Mouse (Mus musculus): Measurements from ENCODE around the gene Cort. TPM values are rescaled to one million over a fixed set of nuclear protein-coding genes. Genes with fewer than 3 reads are reported as not detected.
"Not testable (repeated sequence)": the region's sequence is repeated elsewhere in the genome, so short reads cannot be mapped to it uniquely, and the experiment has no call there.

Gene Cort
- total RNA-seq, 2 experiments from 2014 or later: 8.2 to 16.5 TPM

GRCm38 (mm10) chr4:149148084-149148483, 21.5 kb upstream of the Cort start:
- no peak for DNase-seq (ENCODE audit: low spot score in 2 of 2)

- DNase-seq (ENCODE audit: low spot score in 2 of 2): no peak
These were observed 21.0 kb upstream of the Cort start for GRCm38 (mm10) chr4:149147528-149147927.

DNA sequence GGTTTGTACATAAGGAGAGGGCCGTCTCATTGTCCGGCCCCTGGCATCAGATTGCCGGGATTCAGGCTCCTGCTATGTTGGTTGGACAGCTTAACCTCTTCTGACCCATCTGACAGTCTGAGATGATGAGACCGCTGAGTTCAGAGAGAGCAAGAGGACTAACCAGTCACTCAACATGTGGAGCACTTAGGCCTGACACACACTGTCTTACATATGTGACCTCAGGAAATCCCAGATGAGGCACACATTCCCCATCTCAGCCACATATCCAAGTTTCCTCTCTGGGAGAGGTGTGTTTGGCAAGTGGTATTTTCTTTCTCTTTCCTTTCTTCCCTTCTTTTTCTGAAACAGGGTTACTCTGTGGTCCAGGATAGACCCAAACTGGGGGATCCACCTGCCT, 18.6 kb upstream of the Cort start:
- no peak for DNase-seq (ENCODE audit: low spot score in 2 of 2)

DNA sequence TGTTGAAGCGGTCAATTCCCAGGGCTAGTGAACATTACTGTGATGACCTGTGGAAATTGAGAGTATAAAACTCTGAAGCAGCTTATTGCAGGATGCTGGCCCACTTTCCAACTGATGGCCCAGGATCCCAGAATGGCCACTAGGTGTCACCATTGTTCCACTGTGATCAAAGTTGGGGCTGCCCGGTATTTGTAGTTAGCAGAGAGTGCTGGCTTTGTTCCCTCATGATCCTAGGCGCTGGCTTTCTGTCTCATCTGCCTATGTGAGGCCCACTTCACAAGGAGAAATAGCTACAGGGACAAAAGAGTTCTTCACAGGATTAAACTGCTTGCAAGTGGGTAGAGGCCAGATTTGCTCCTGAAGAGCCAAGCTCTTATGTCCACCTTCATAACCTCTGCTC, 17.9 kb upstream of the Cort start:
- DNase-seq (ENCODE audit: low spot score in 2 of 2): peak; percentile 83

DNA sequence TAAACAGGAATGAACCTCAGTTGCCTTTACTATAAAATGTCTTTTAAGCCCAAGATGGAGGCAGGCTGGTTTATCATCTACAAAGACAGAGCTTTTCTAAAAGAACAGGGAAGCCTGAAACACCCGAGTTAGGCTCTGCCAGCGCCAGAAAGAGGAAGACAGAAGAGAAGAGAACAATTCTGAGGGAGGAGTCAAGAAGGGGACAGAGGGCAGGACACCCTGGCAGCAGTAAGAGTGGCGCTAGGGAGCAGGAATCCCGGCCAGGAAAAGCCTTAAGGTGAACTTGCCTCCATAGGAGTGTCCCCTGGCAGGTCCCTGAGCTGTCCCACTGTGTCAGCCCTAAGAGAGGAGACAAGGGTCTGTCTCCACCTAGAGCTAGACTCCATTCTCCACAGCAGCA, 17.0 kb upstream of the Cort start:
- no peak for DNase-seq (ENCODE audit: low spot score in 2 of 2)

DNA sequence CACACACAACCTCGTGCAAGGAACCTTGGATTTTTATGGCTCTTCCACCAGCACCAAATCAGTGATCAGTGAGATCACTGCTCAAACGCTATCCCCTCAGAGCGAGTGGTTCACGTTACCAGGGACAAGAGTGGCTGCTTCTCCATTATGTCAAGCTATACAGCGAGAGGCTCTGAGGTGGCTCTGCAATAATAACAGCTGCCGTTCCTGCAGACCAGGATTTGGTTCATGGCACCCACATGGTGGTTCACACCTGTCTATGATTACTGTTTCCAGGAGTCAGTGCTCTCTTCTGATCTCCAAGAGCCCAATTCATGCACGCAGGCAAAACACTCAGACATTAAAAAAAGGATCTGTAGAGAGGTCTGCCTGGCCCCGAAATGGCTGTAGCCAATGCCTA, 12.0 kb upstream of the Cort start:
- no peak for DNase-seq (ENCODE audit: low spot score in 2 of 2)

DNA sequence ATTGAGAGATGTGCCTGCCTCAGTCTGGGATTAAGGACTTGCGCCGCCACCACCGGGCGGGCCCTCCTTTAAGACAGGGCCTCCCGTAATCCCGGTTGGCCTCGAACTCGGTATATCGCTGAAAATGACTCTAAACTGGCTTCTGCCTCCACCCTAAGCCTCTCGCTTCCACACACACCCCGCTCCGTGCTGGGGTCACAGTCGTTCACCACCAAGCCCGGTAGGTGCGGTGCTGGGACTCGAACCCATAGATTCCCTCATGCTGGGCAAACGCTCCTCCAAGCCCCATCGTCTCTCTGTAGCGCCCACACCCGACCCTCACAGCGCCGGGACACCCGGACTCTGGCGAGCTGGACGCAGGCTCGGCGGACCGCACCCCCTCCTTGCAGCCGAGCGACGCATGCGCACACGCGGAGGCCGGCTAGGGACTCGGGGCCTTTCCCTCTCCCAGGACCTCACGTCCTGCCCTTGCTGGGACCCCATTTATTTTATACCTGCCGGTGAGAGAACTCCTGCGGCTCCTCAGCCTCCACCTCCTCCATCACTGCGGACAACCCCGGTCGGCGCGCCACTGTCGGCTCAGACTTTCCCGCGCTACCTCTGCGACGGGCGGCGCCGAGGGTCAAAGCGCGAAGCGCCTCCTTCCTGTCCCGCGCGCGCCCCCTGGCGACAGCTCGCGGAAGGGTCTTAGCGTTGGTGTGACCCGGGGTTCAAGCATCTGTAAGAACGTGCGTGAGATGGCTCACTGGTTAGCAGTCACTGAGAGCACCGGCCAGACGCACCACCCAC, 10.6 kb upstream of the Cort start, which contains the start of gene Cenps:
Gene Cenps, minus strand, starts transcription at position 648 of the 789 bp plus-strand sequence.
- peak; percentile 90 to 94 for DNase-seq (ENCODE audit: low spot score in 2 of 2)

DNA sequence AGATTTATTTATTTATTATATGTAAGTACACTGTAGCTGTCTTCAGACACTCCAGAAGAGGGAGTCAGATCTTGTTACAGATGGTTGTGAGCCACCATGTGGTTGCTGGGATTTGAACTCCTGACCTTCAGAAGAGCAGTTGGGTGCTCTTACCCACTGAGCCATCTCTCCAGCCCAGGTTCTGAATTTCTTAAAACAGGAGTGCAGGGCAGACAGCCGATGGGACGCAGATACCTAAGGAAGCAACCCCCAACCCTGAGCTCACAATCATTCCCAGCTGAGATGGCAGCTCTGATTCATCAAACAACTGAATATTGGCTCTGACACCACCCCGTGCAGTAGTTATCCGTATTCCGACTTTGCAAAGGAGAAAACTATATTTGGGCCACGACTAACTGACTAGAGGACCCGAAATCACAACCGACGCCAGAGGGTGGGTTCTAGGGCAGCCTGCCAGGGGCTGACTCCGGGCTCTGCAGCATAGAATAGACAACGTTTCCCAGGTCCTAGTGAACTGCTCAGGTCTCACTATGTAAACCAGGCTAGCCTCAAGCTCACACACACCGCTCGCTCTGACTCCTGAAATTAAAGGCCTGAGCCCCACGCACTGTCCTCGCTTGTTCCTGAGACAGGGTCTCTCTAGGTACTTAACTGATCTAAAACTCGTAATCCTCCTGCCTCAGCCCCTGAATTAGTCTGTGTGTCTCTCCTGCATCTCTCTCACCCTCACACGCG, 9.7 kb upstream of the Cort start:
- no peak for DNase-seq (ENCODE audit: low spot score in 2 of 2)

DNA sequence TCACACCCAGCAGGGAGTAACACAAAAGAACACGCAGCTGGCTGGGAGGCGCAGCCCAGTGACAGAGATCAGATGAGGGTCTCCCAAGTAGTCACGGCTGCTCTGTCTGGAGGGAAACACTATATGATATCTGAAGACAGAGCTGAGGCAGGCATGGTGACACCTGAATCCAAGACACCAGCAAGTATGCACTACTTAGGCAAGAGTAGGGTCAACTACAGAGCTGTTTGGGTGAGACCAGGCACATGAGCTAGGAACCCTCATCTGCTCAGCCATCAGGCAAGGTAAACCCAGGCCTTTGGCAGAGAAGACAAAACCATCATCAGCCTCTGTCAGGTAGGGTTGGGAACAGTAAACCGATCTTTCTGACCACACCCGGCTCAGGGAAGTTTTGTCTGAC, 6.8 kb upstream of the Cort start:
- no peak for DNase-seq (ENCODE audit: low spot score in 2 of 2)

- no peak for DNase-seq (ENCODE audit: low spot score in 2 of 2)
These were observed 5.4 kb upstream of the Cort start for GRCm38 (mm10) chr4:149131789-149132565.

GRCm38 (mm10) chr4:149131021-149131752, 4.6 kb upstream of the Cort start:
- no peak for DNase-seq (ENCODE audit: low spot score in 2 of 2)

DNA sequence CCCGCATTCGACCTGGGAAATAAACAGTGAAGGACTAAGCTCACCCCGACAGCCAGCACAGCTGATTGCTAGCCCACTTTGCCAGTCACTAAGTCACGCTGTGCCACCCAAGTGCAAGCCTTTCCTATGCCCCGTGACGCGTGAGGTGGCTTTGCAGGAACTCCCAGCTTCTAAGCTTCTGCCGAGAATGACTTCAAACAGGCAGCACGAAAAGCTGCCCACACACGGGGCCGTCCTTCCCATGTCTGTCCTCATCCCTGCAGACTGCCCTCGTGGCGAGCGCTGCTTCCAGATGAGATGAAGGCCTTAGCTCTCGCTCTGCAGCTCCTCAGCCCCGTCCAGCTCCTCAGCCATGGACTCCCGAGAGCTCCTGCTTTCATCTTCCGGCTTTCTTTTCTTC, 1.9 kb upstream of the Cort start:
- DNase-seq (ENCODE audit: low spot score in 2 of 2): peak in 1 of 2 experiments; percentile 32

GRCm38 (mm10) chr4:149126115-149126509, 451 bp downstream of the Cort start:
- no peak for DNase-seq (ENCODE audit: low spot score in 2 of 2)

GRCm38 (mm10) chr4:149125341-149126114, 1.0 kb downstream of the Cort start:
- DNase-seq (ENCODE audit: low spot score in 2 of 2): no peak

GRCm38 (mm10) chr4:149123432-149123831, 3.1 kb downstream of the Cort start:
- no peak for DNase-seq (ENCODE audit: low spot score in 2 of 2)

GRCm38 (mm10) chr4:149119978-149120562, 6.5 kb downstream of the Cort start:
- not testable (repeated sequence) for DNase-seq (ENCODE audit: low spot score in 2 of 2)

GRCm38 (mm10) chr4:149103875-149104561, 22.5 kb downstream of the Cort start, which contains the start of gene Dffa:
Dffa (plus strand) TSS chr4:149104146.
- DNase-seq (ENCODE audit: low spot score in 2 of 2): peak; percentile 94 to 95

GRCm38 (mm10) chr4:149101456-149101855, 25.1 kb downstream of the Cort start:
- DNase-seq (ENCODE audit: low spot score in 2 of 2): no peak

- DNase-seq (ENCODE audit: low spot score in 2 of 2): not testable (repeated sequence)
These were observed 26.1 kb downstream of the Cort start for GRCm38 (mm10) chr4:149100449-149100848.

All from left cerebral cortex, adult 18-20 months (tissue).